Mouse (Mus musculus) MEL (cell line): ENCODE results near the gene Gsn. TPM values are rescaled to one million over a fixed set of nuclear protein-coding genes. Genes with fewer than 3 reads are reported as not detected.

Experiments used
- DNase-seq: peaks from one replicate; pipeline ENCODE4 v3.0.0; 2011; ENCODE audit warnings: low read depth, low spot score
- H3K27ac ChIP-seq: 2 replicates; pipeline ENCODE4 v1.5.1; 2012; ENCODE audit warnings: low read depth, mild to moderate bottlenecking, control low read depth, low read length, moderate library complexity; ENCODE audit not compliant: control insufficient read depth
- H3K27me3 ChIP-seq, 2 experiments: fragments of 150-350 bp in 1 of 2; sonication (generic) in 1 of 2; 2 replicates each; pipeline ENCODE4 v1.6.1; 2012; ENCODE audit warnings: low read length in 2 of 2, mild to moderate bottlenecking in 2 of 2, improper control_type of control experiment in 1 of 2, moderate library complexity in 1 of 2; ENCODE audit not compliant: insufficient read depth in 2 of 2, control insufficient read depth in 1 of 2
- H3K36me3 ChIP-seq, 2 experiments: 2 replicates each; pipeline ENCODE4 v1.6.1; 2012 to 2014; ENCODE audit warnings: low read length in 2 of 2, improper control_type of control experiment in 1 of 2, inconsistent platforms in 1 of 2, mild to moderate bottlenecking in 1 of 2; ENCODE audit not compliant: insufficient read depth in 2 of 2, control insufficient read depth in 1 of 2
- H3K4me1 ChIP-seq, 2 experiments: fragments of 150-350 bp in 1 of 2; sonication (generic) in 1 of 2; 2 replicates each; pipeline ENCODE4 v1.6.1; 2012; ENCODE audit warnings: low read length in 2 of 2, improper control_type of control experiment in 1 of 2, mild to moderate bottlenecking in 1 of 2; ENCODE audit not compliant: insufficient read depth in 2 of 2, control insufficient read depth in 1 of 2
- H3K4me3 ChIP-seq, 2 experiments: fragments of 150-350 bp in 1 of 2; sonication (generic) in 1 of 2; 2 replicates each; pipeline ENCODE4 v1.5.1; 2012; ENCODE audit warnings: low read depth in 2 of 2, low read length in 2 of 2, mild to moderate bottlenecking in 2 of 2, moderate library complexity in 2 of 2, control low read depth in 1 of 2, improper control_type of control experiment in 1 of 2; ENCODE audit not compliant: control insufficient read depth in 1 of 2, insufficient read depth in 1 of 2
- H3K79me2 ChIP-seq: 2 replicates; pipeline ENCODE4 v1.6.1; 2012; ENCODE audit warnings: mild to moderate bottlenecking, low read length, moderate library complexity; ENCODE audit not compliant: control insufficient read depth, poor library complexity, insufficient read depth
- H3K9ac ChIP-seq: 2 replicates; pipeline ENCODE4 v1.6.1; 2012; ENCODE audit warnings: low read depth, mild to moderate bottlenecking, control low read depth, low read length, moderate library complexity; ENCODE audit not compliant: control insufficient read depth, poor library complexity, severe bottlenecking
- H3K9me3 ChIP-seq: fragments of 150-350 bp; sonication (generic); replicated peaks from 2 replicates; pipeline ENCODE4 v1.6.1; 2012; ENCODE audit warnings: mild to moderate bottlenecking, low read length, improper control_type of control experiment, moderate library complexity; ENCODE audit not compliant: insufficient read depth
- BHLHE40 ChIP-seq: IDR thresholded peaks from 2 replicates; pipeline ENCODE4 v1.6.1; 2012; ENCODE audit warnings: low read depth, mild to moderate bottlenecking, inconsistent platforms, low read length, improper control_type of control experiment, borderline replicate concordance
- CHD2 ChIP-seq: IDR thresholded peaks from 2 replicates; pipeline ENCODE4 v1.6.1; 2011; ENCODE audit warnings: low read length, improper control_type of control experiment
- ETS1 ChIP-seq: IDR thresholded peaks from 2 replicates; pipeline ENCODE4 v1.6.1; 2012; ENCODE audit warnings: low read depth, mild to moderate bottlenecking, inconsistent platforms, low read length, improper control_type of control experiment, moderate library complexity
- GATA1 ChIP-seq: IDR thresholded peaks from 2 replicates; pipeline ENCODE4 v1.6.1; 2011; ENCODE audit warnings: low read depth, low read length, improper control_type of control experiment
- HCFC1 ChIP-seq: IDR thresholded peaks from 2 replicates; pipeline ENCODE4 v1.6.1; 2012; ENCODE audit warnings: low read depth, mild to moderate bottlenecking, inconsistent platforms, low read length, improper control_type of control experiment, moderate library complexity
- KAT2A ChIP-seq: conservative IDR thresholded peaks from 2 replicates; pipeline ENCODE4 v1.6.1; 2012; ENCODE audit warnings: low read depth, low read length, improper control_type of control experiment, inconsistent platforms
- MAFK ChIP-seq: IDR thresholded peaks from 2 replicates; pipeline ENCODE4 v1.6.1; 2011; ENCODE audit warnings: low read depth, mild to moderate bottlenecking, low read length, improper control_type of control experiment, borderline replicate concordance
- MEF2A ChIP-seq: IDR thresholded peaks from 2 replicates; pipeline ENCODE4 v1.6.1; 2014; ENCODE audit warnings: low read depth, mild to moderate bottlenecking, inconsistent platforms, low read length, improper control_type of control experiment; ENCODE audit not compliant: poor library complexity, insufficient replicate concordance, severe bottlenecking; ENCODE audit errors: extremely low read depth
- MYB ChIP-seq: IDR thresholded peaks from 2 replicates; pipeline ENCODE4 v1.6.1; 2011; ENCODE audit warnings: mild to moderate bottlenecking, low read depth, low read length, improper control_type of control experiment
- MYC ChIP-seq: IDR thresholded peaks from 2 replicates; pipeline ENCODE4 v1.6.1; 2011; ENCODE audit warnings: low read depth, mild to moderate bottlenecking, low read length, improper control_type of control experiment, moderate library complexity
- POLR2A ChIP-seq, 2 experiments: IDR thresholded peaks; 2 replicates each; pipeline ENCODE4 v1.6.1; 2011 to 2012; ENCODE audit warnings: low read length in 2 of 2, mild to moderate bottlenecking in 2 of 2, control low read depth in 1 of 2, improper control_type of control experiment in 1 of 2, low read depth in 1 of 2, moderate library complexity in 1 of 2; ENCODE audit not compliant: control insufficient read depth in 1 of 2, insufficient read depth in 1 of 2, poor library complexity in 1 of 2
- POLR2AphosphoS5 ChIP-seq: IDR thresholded peaks from 2 replicates; pipeline ENCODE4 v1.6.1; 2012; ENCODE audit warnings: low read depth, borderline replicate concordance, mild to moderate bottlenecking, inconsistent platforms, low read length, moderate library complexity, mixed read lengths
- RCOR1 ChIP-seq: IDR thresholded peaks from 2 replicates; pipeline ENCODE4 v1.6.1; 2012; ENCODE audit warnings: low read depth, mild to moderate bottlenecking, inconsistent platforms, low read length, improper control_type of control experiment
- SMC3 ChIP-seq: IDR thresholded peaks from 2 replicates; pipeline ENCODE4 v1.6.1; 2011; ENCODE audit warnings: low read depth, low read length, improper control_type of control experiment
- UBTF ChIP-seq: IDR thresholded peaks from 2 replicates; pipeline ENCODE4 v1.6.1; 2012; ENCODE audit warnings: low read depth, mild to moderate bottlenecking, inconsistent platforms, low read length, improper control_type of control experiment, moderate library complexity, borderline replicate concordance; ENCODE audit not compliant: insufficient read depth
- USF1 ChIP-seq: IDR thresholded peaks from 2 replicates; pipeline ENCODE4 v1.6.1; 2014; ENCODE audit warnings: low read depth, mild to moderate bottlenecking, inconsistent platforms, low read length, improper control_type of control experiment, moderate library complexity
- USF2 ChIP-seq, 2 experiments: IDR thresholded peaks; 2 replicates each; pipeline ENCODE4 v1.6.1; 2011 to 2012; ENCODE audit warnings: improper control_type of control experiment in 2 of 2, low read length in 2 of 2, borderline replicate concordance in 1 of 2, inconsistent platforms in 1 of 2, low read depth in 1 of 2, mild to moderate bottlenecking in 1 of 2; ENCODE audit not compliant: insufficient read depth in 1 of 2
- ZC3H11A ChIP-seq: IDR thresholded peaks from 2 replicates; pipeline ENCODE4 v1.6.1; 2012; ENCODE audit warnings: low read depth, mild to moderate bottlenecking, inconsistent platforms, low read length, improper control_type of control experiment
- ZMIZ1 ChIP-seq: IDR thresholded peaks from 2 replicates; pipeline ENCODE4 v1.6.1; 2012; ENCODE audit warnings: low read depth, mild to moderate bottlenecking, inconsistent platforms, low read length, improper control_type of control experiment, moderate library complexity
- ZNF384 ChIP-seq: IDR thresholded peaks from 2 replicates; pipeline ENCODE4 v1.6.1; 2012; ENCODE audit warnings: low read depth, mild to moderate bottlenecking, inconsistent platforms, low read length, improper control_type of control experiment
- polyA plus RNA-seq, 2 experiments: library from polyadenylated mRNA; stranded (reverse) in 1 of 2; unstranded in 1 of 2; fragments of >175 nt in 1 of 2; fragments of >200 nt in 1 of 2; gene quantifications; 2 replicates each; pipeline versions ENCODE4 v1.2.1 to v1.2.4; 2012; ENCODE audit warnings: low replicate concordance in 2 of 2, low read depth in 1 of 2; ENCODE audit not compliant: insufficient read length in 2 of 2, insufficient read depth in 1 of 2, missing spikeins in 1 of 2
- total RNA-seq: library from RNA; depleted of rRNA; stranded (reverse); fragments of 300-350 nt; gene quantifications from 2 replicates; pipeline ENCODE4 v1.2.3, GENCODE M21; 2012

Gene Gsn
- total and polyA plus RNA-seq, 3 experiments = 8.0 to 8.2 TPM; not detected in 1

- H3K79me2 ChIP-seq = no peaks in the 10 kb centered on the region
- no peak overlapping the region for H3K27ac ChIP-seq
- H3K27me3 ChIP-seq = peaks cover 2 to 3% of the 10 kb centered on the region in 2 experiments; a peak in 2 of 4 replicates
- H3K4me3 ChIP-seq = no peak overlapping the region
- TF ChIP-seq KAT2A (no peak), MYC (no peak), POLR2AphosphoS5 (no peak), POLR2A (IDR thresholded peaks at IDR 0.05; ENCODE audit: control insufficient read depth in 1 of 2, insufficient read depth in 1 of 2, low read depth in 1 of 2, low read length in 2 of 2, poor library complexity in 1 of 2) (no peak), CHD2 (no peak), UBTF (no peak), GATA1 (no peak), RCOR1 (no peak), SMC3 (no peak), MEF2A (no peak), USF1 (no peak), HCFC1 (no peak), ETS1 (no peak), ZC3H11A (no peak), MYB (no peak), USF2 (IDR thresholded peaks at IDR 0.05; ENCODE audit: borderline replicate concordance in 1 of 2, insufficient read depth in 1 of 2, low read depth in 1 of 2, low read length in 2 of 2) (no peak), ZMIZ1 (no peak), BHLHE40 (no peak), MAFK (no peak), ZNF384 (no peak)
- TF ChIP-seq, all 39 proteins: peak for 0
- no peaks in the 10 kb centered on the region for H3K4me1 ChIP-seq
- DNase-seq = no peak
- H3K36me3 ChIP-seq = no peaks in the 10 kb centered on the region
- no peaks in the 10 kb centered on the region for H3K9me3 ChIP-seq
- no peak overlapping the region for H3K9ac ChIP-seq
Measured at GRCm38 (mm10) chr2:35277686-35278085, 21.5 kb downstream of the Gsn start.
